Mouse (Mus musculus): ENCODE results near the gene Cux2. TPM values are rescaled to one million over a fixed set of nuclear protein-coding genes. Genes with fewer than 3 reads are reported as not detected.

Cux2 gene
- polyA plus RNA-seq, 1 experiment from 2014 or later: 10.1 TPM

- Histone ChIP-seq H3K9ac (no peak overlapping the region), H3K36me3 (peaks cover 59% of the 10 kb centered on the region), H3K27me3 (replicated peaks) (no peaks in the 10 kb centered on the region), H3K27ac (ENCODE audit: poor library complexity, severe bottlenecking) (no peak overlapping the region), H3K4me2 (no peak overlapping the region), H3K4me1 (replicated peaks) (peaks cover 43% of the 10 kb centered on the region), H3K9me3 (replicated peaks) (no peaks in the 10 kb centered on the region), H3K4me3 (no peak overlapping the region)
- no peak for ATAC-seq (ENCODE audit: insufficient number of reproducible peaks, low FRiP score)
- WGBS: 91% methylated on average over 2 of the region's 2 CpGs
Observed at GRCm38 (mm10) chr5:121808202-121808601, 241.7 kb downstream of the Cux2 start.

DNA sequence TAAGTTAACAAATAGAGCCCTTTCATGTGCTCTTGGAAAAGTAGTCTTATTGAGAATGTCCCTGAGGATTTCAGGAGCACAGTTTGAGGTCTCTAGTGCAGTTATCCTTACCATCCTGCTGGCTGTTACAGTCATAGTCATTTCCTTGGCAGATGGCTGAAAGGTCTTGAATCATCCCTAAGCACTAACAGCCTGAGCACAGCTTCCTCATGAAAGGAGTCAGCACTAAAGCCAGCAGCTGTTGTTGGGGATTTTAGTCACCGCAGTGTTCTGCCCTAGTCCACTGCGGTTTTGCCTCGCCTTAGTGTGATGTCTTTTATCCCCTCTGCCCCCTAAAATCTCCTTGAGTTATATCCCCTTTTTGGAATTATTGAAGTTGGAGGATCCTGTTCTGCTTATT, 242.7 kb downstream of the Cux2 start:
- Histone ChIP-seq H3K27me3 (replicated peaks) (no peaks in the 10 kb centered on the region), H3K4me3 (no peak overlapping the region), H3K36me3 (peaks cover 58% of the 10 kb centered on the region), H3K4me1 (replicated peaks) (peaks cover 35% of the 10 kb centered on the region), H3K9ac (no peak overlapping the region), H3K4me2 (no peak overlapping the region), H3K27ac (ENCODE audit: poor library complexity, severe bottlenecking) (no peak overlapping the region), H3K9me3 (replicated peaks) (no peaks in the 10 kb centered on the region)
- no peak for ATAC-seq (ENCODE audit: insufficient number of reproducible peaks, low FRiP score)
- WGBS: 90% methylated on average over 3 of the region's 3 CpGs

Small RNAs within 50 kb of the gene (microRNA-seq; reads per million reads assigned to microRNA genes)
- gene Mir7031: 0.71 reads per million

Other genes starting within 250 kb of the Cux2 start
- gene Sh2b3, start 212.5 kb downstream of the Cux2 start, polyA plus RNA-seq (2016; fragmentation: Nextera tagmentation; extraction: Ambion mirVana): 22.6 and 24.9 TPM in 2 replicates
- gene Pheta1, start 201.1 kb downstream of the Cux2 start, polyA plus RNA-seq (2016; fragmentation: Nextera tagmentation; extraction: Ambion mirVana): 17.1 and 17.8 TPM in 2 replicates
- gene Myl2, start 50.8 kb upstream of the Cux2 start, polyA plus RNA-seq (2016; fragmentation: Nextera tagmentation; extraction: Ambion mirVana): 7,161 and 7,647 TPM in 2 replicates
- 0.33 and 0.42 TPM in 2 replicates for gene Ccdc63, start 90.7 kb upstream of the Cux2 start, polyA plus RNA-seq (2016; fragmentation: Nextera tagmentation; extraction: Ambion mirVana)
- 222 and 230 TPM in 2 replicates for gene Ppp1cc, start 108.2 kb upstream of the Cux2 start, polyA plus RNA-seq (2016; fragmentation: Nextera tagmentation; extraction: Ambion mirVana)
- gene Hvcn1, start 156.7 kb upstream of the Cux2 start, polyA plus RNA-seq (2016; fragmentation: Nextera tagmentation; extraction: Ambion mirVana): 1.8 and 2.8 TPM in 2 replicates
- gene Tctn1, start 214.4 kb upstream of the Cux2 start, polyA plus RNA-seq (2016; fragmentation: Nextera tagmentation; extraction: Ambion mirVana): 2.7 and 3.2 TPM in 2 replicates
- 13.4 and 14.3 TPM in 2 replicates for gene Pptc7, start 234.3 kb upstream of the Cux2 start, polyA plus RNA-seq (2016; fragmentation: Nextera tagmentation; extraction: Ambion mirVana)

All from heart, embryonic 12.5 days (tissue).